Mouse (Mus musculus) bone marrow macrophage, adult 2 months (primary cell): ENCODE data around the gene Ptk7.

Experiments
- CTCF ChIP-seq: IDR thresholded peaks from 2 replicates; pipeline ENCODE4 v1.5.1; 2012; ENCODE audit warnings: low read depth, mild to moderate bottlenecking, low read length, moderate library complexity
- POLR2A ChIP-seq: IDR thresholded peaks from 2 replicates; pipeline ENCODE4 v1.6.1; 2012; ENCODE audit warnings: mild to moderate bottlenecking, low read depth, low read length, borderline replicate concordance

DNA sequence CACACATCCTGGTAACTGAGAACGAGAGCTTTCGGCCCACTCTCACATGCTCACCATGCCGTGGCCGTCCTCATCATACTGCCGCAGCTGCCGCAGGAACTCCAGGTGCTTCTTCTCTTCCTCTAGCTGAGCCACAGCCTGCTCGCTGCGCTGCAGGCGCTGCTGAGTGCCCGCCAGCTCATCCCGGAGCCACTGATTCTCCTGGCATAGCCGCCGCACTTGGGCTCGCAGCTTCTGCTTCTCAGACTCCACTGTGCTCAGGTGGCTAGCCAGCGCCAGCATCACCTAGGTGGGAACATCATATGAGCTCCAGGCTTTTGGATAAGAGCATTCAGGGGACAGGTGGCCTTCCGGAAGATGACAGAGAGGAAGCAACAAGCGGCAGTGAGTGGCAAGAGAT lies 12.8 kb upstream of the Ptk7 start:
- TF ChIP-seq CTCF (no peak), POLR2A (no peak)
